Mouse (Mus musculus) hindbrain, embryonic 14.5 days (tissue): Measurements from ENCODE around the gene Ehhadh. TPM values are rescaled to one million over a fixed set of nuclear protein-coding genes. Genes with fewer than 3 reads are reported as not detected.
"Not testable (repeated sequence)": the region's sequence is repeated elsewhere in the genome, so short reads cannot be mapped to it uniquely, and the experiment has no call there.

Source experiments
- ATAC-seq: fragments of 200-750 bp; cut with Nextera tagmentation; 2 replicates; pipeline ENCODE4 v1.8.0; 2017; ENCODE audit warnings: moderate number of reproducible peaks, mild to moderate bottlenecking, moderate TSS enrichment, moderate library complexity; ENCODE audit not compliant: low FRiP score
- DNase-seq: peaks from one replicate; pipeline ENCODE4 v3.0.0-alpha.2; 2015; ENCODE audit warnings: low spot score
- H3K27ac ChIP-seq: fragments of 300-500 bp; sonication (generic); 2 replicates; pipeline ENCODE4 v1.5.1; 2014; ENCODE audit warnings: mild to moderate bottlenecking, moderate library complexity
- H3K27me3 ChIP-seq: fragments of 300-500 bp; sonication (generic); 2 replicates; pipeline ENCODE4 v1.6.1; 2014; ENCODE audit warnings: mild to moderate bottlenecking, low read length, mixed read lengths; ENCODE audit not compliant: control insufficient read depth, insufficient read depth
- H3K36me3 ChIP-seq: fragments of 300-500 bp; sonication (generic); replicated peaks from 2 replicates; pipeline ENCODE4 v1.6.1; 2014; ENCODE audit not compliant: control insufficient read depth, insufficient read depth
- H3K4me1 ChIP-seq: fragments of 300-500 bp; sonication (generic); replicated peaks from 2 replicates; pipeline ENCODE4 v1.6.1; 2014; ENCODE audit warnings: antibody characterized with exemption, low read length, mixed read lengths; ENCODE audit not compliant: control insufficient read depth, insufficient read depth
- H3K4me2 ChIP-seq: fragments of 300-500 bp; sonication (generic); replicated peaks from 2 replicates; pipeline ENCODE4 v1.6.1; 2014; ENCODE audit warnings: mild to moderate bottlenecking, moderate library complexity
- H3K4me3 ChIP-seq: fragments of 300-500 bp; sonication (generic); replicated peaks from 2 replicates; pipeline ENCODE4 v1.5.1; 2014; ENCODE audit warnings: mild to moderate bottlenecking, low read length
- H3K9ac ChIP-seq: fragments of 300-500 bp; sonication (generic); 2 replicates; pipeline ENCODE4 v1.6.1; 2014
- H3K9me3 ChIP-seq: fragments of 300-500 bp; sonication (generic); 2 replicates; pipeline ENCODE4 v1.6.1; 2016; ENCODE audit warnings: low read length; ENCODE audit not compliant: control insufficient read depth
- whole genome bisulfite sequencing: fragments of 180-500 bp; shearing (Covaris S2); extraction: QIAGEN DNeasy Blood & Tissue Kit; methylation state at CpG from one replicate; pipeline ENCODE4 v1.1.7; 2014; 5-methylcytosine and 5-hydroxymethylcytosine counted together
- polyA plus RNA-seq: library from polyadenylated mRNA; unstranded; fragments of >200 nt; fragmentation: Nextera tagmentation; extraction: Ambion mirVana; gene quantifications from 2 replicates; pipeline ENCODE4 v1.2.1, GENCODE M21; 2014

The Ehhadh gene
- polyA plus RNA-seq, 1 experiment from 2014 or later, result 2.0 TPM

GRCm38 (mm10) chr16:21806892-21807291, 19.3 kb upstream of the Ehhadh start:
- Histone ChIP-seq H3K4me1 (no peaks in the 10 kb centered on the region), H3K27ac (no peak overlapping the region), H3K4me2 (no peak overlapping the region), H3K9ac (no peak overlapping the region), H3K36me3 (peaks cover 47% of the 10 kb centered on the region), H3K4me3 (no peak overlapping the region), H3K9me3 (no peaks in the 10 kb centered on the region), H3K27me3 (no peaks in the 10 kb centered on the region)
- ATAC-seq (no peak), DNase-seq (no peak)
- 93% methylated on average over 1 of the region's 1 CpGs for WGBS

- 89% methylated on average over 1 of the region's 1 CpGs for WGBS
- H3K9me3 ChIP-seq, result no peaks in the 10 kb centered on the region
- no peak for DNase-seq
Observed at GRCm38 (mm10) chr16:21804258-21804657, 16.7 kb upstream of the Ehhadh start.

GRCm38 (mm10) chr16:21795071-21795470, 7.5 kb upstream of the Ehhadh start:
- Histone ChIP-seq H3K36me3 (peaks cover 9% of the 10 kb centered on the region), H3K27me3 (no peaks in the 10 kb centered on the region), H3K9me3 (no peaks in the 10 kb centered on the region), H3K4me1 (peaks cover 7% of the 10 kb centered on the region; the same call in 1 of the 2 replicates), H3K27ac (no peak overlapping the region), H3K4me3 (peak overlapping the region; percentile 76), H3K4me2 (peak overlapping the region; percentile 73), H3K9ac (peak overlapping the region; percentile 85)
- DNase-seq, result no peak
- ATAC-seq, result no peak
- WGBS, result 14% methylated on average over 5 of the region's 5 CpGs

More at GRCm38 (mm10) chr16:21804258-21804657, 16.7 kb upstream of the Ehhadh start:
- no peaks in the 10 kb centered on the region for H3K4me1 ChIP-seq
- H3K4me2 ChIP-seq, result no peak overlapping the region
- ATAC-seq, result no peak
- H3K27ac ChIP-seq, result no peak overlapping the region
- H3K9ac ChIP-seq, result no peak overlapping the region
- no peak overlapping the region for H3K4me3 ChIP-seq
- peaks cover 50% of the 10 kb centered on the region for H3K36me3 ChIP-seq
- no peaks in the 10 kb centered on the region for H3K27me3 ChIP-seq

- Histone ChIP-seq H3K4me3 (peak overlapping the region; percentile 76), H3K36me3 (peaks cover 7% of the 10 kb centered on the region), H3K4me2 (peak overlapping the region; percentile 73), H3K27me3 (no peaks in the 10 kb centered on the region), H3K4me1 (peaks cover 7% of the 10 kb centered on the region; the same call in 1 of the 2 replicates), H3K9me3 (no peaks in the 10 kb centered on the region), H3K27ac (peak overlapping the region; percentile 88), H3K9ac (peak overlapping the region; percentile 85)
- ATAC-seq (peak; percentile 26), DNase-seq (no peak)
- 1% methylated on average over 14 of the region's 14 CpGs for WGBS
Observed at GRCm38 (mm10) chr16:21794697-21795045, 7.1 kb upstream of the Ehhadh start.

GRCm38 (mm10) chr16:21793875-21794696, 6.5 kb upstream of the Ehhadh start, which contains the start of gene Map3k13:
Gene Map3k13 (plus strand): TSS chr16:21794346.
- DNase-seq (peak; percentile 98), ATAC-seq (peak; percentile 99)
- H3K4me2 ChIP-seq, result peak within 1 kb of the TSS; percentile 73
- H3K27me3 ChIP-seq, result no peaks in the 10 kb centered on the region
- 2% methylated on average over 45 of the region's 47 CpGs for WGBS
- peaks cover 7% of the 10 kb centered on the region; the same call in 1 of the 2 replicates for H3K4me1 ChIP-seq
- peak within 1 kb of the TSS; percentile 85 for H3K9ac ChIP-seq
- peak within 1 kb of the TSS; percentile 88 for H3K27ac ChIP-seq
- peak within 1 kb of the TSS; percentile 76 for H3K4me3 ChIP-seq
- H3K36me3 ChIP-seq, result peaks cover under 1% of the 10 kb centered on the region
- no peaks in the 10 kb centered on the region for H3K9me3 ChIP-seq

GRCm38 (mm10) chr16:21793080-21793810, 5.6 kb upstream of the Ehhadh start:
- not testable (repeated sequence) for H3K36me3 ChIP-seq, H3K4me1 ChIP-seq, H3K27me3 ChIP-seq, DNase-seq, H3K9me3 ChIP-seq, ATAC-seq
- 55% methylated on average over 2 of the region's 2 CpGs for WGBS
- Histone ChIP-seq H3K27ac (peak overlapping the region; percentile 88), H3K4me2 (peak overlapping the region; percentile 73), H3K9ac (peak overlapping the region; percentile 85; the same call in 1 of the 2 replicates), H3K4me3 (peak overlapping the region; percentile 76)

GRCm38 (mm10) chr16:21791779-21792178, 4.2 kb upstream of the Ehhadh start:
- Histone ChIP-seq H3K9ac (no peak overlapping the region), H3K4me1 (peaks cover 15% of the 10 kb centered on the region; the same call in 1 of the 2 replicates), H3K4me3 (no peak overlapping the region), H3K9me3 (no peaks in the 10 kb centered on the region), H3K36me3 (no peaks in the 10 kb centered on the region), H3K27me3 (no peaks in the 10 kb centered on the region), H3K27ac (no peak overlapping the region), H3K4me2 (no peak overlapping the region)
- no peak for ATAC-seq
- DNase-seq, result no peak
- WGBS, result 58% methylated on average over 3 of the region's 3 CpGs

GRCm38 (mm10) chr16:21790469-21790868, 2.9 kb upstream of the Ehhadh start:
- Histone ChIP-seq H3K36me3 (no peaks in the 10 kb centered on the region), H3K4me3 (no peak overlapping the region), H3K27me3 (no peaks in the 10 kb centered on the region), H3K4me1 (peaks cover 13% of the 10 kb centered on the region; the same call in 1 of the 2 replicates), H3K9me3 (no peaks in the 10 kb centered on the region), H3K27ac (no peak overlapping the region), H3K9ac (no peak overlapping the region), H3K4me2 (no peak overlapping the region)
- no peak for DNase-seq
- 9% methylated on average over 1 of the region's 1 CpGs for WGBS
- no peak for ATAC-seq

- Histone ChIP-seq H3K36me3 (no peaks in the 10 kb centered on the region), H3K9ac (no peak overlapping the region), H3K27me3 (no peaks in the 10 kb centered on the region), H3K4me2 (no peak overlapping the region), H3K4me3 (no peak overlapping the region), H3K9me3 (no peaks in the 10 kb centered on the region), H3K4me1 (0 out of 2 replicates have a peak, but pooled peaks cover 8% of the 10 kb centered on the region), H3K27ac (no peak overlapping the region)
- no peak for ATAC-seq
- DNase-seq, result no peak
- WGBS, result 75% methylated on average over 2 of the region's 2 CpGs
Observed at GRCm38 (mm10) chr16:21789180-21789579, 1.6 kb upstream of the Ehhadh start.
